Mouse (Mus musculus) cerebellum, adult 2 months (tissue): ENCODE measurements around the gene Usp1. TPM values are rescaled to one million over a fixed set of nuclear protein-coding genes. Genes with fewer than 3 reads are reported as not detected.
"Not testable (repeated sequence)": the region's sequence is repeated elsewhere in the genome, so short reads cannot be mapped to it uniquely, and the experiment has no call there.

Experiments
- DNase-seq, 2 experiments: peaks; one replicate each; pipeline ENCODE4 v3.0.0; 2021
- H3K27ac ChIP-seq: fragments of 200-500 bp; 2 replicates; pipeline ENCODE4 v1.5.1; 2012; ENCODE audit warnings: low read length, control low read depth, inconsistent platforms; ENCODE audit not compliant: insufficient read depth
- H3K27me3 ChIP-seq: fragments of 200-500 bp; 2 replicates; pipeline ENCODE4 v1.6.1; 2012; ENCODE audit warnings: inconsistent platforms, mild to moderate bottlenecking, low read length, moderate library complexity; ENCODE audit not compliant: control insufficient read depth, insufficient read depth
- H3K4me1 ChIP-seq: fragments of 200-500 bp; 2 replicates; pipeline ENCODE4 v1.6.1; 2011; ENCODE audit warnings: low read length; ENCODE audit not compliant: control insufficient read depth, insufficient read depth
- H3K4me3 ChIP-seq: fragments of 200-500 bp; replicated peaks from 2 replicates; pipeline ENCODE3; 2011; ENCODE audit warnings: mild to moderate bottlenecking, low read depth, low read length, control low read depth; ENCODE audit not compliant: insufficient read depth
- CTCF ChIP-seq: fragments of 200-500 bp; IDR thresholded peaks from 2 replicates; pipeline ENCODE4 v1.5.1; 2011; ENCODE audit warnings: low read depth, mild to moderate bottlenecking, control low read depth, low read length, moderate library complexity, borderline replicate concordance; ENCODE audit not compliant: insufficient read depth
- POLR2A ChIP-seq: fragments of 200-500 bp; IDR thresholded peaks from 2 replicates; pipeline ENCODE4 v1.6.1; 2011; ENCODE audit warnings: low read length, control low read depth, borderline replicate concordance; ENCODE audit not compliant: insufficient read depth
- WGBS: fragments of 180-500 bp; shearing (Covaris S2); methylation state at CpG from one replicate; pipeline ENCODE4 v1.1.7; 2018; 5-methylcytosine and 5-hydroxymethylcytosine counted together
- polyA plus RNA-seq: library from polyadenylated mRNA; depleted of rRNA; stranded (reverse); fragments of >200 nt; gene quantifications from 2 replicates; pipeline ENCODE4 v1.2.3, GENCODE M21; 2012; rRNA removed

Gene Usp1
- polyA plus RNA-seq, 1 experiment = 21.3 TPM

- H3K27ac ChIP-seq = no peak overlapping the region
- TF ChIP-seq POLR2A = no peak
- TF ChIP-seq CTCF = no peak
- no peak overlapping the region for H3K4me3 ChIP-seq
- DNase-seq = no peak
- no peaks in the 10 kb centered on the region for H3K27me3 ChIP-seq
- H3K4me1 ChIP-seq = no peaks in the 10 kb centered on the region
Measured at GRCm38 (mm10) chr4:98950563-98950962, 27.0 kb downstream of the Usp1 start.

- WGBS = 37% methylated on average over 8 of the region's 8 CpGs
Measured at GRCm38 (mm10) chr4:98955986-98956385, 32.4 kb downstream of the Usp1 start.

GRCm38 (mm10) chr4:98960243-98960642 is 36.6 kb downstream of the Usp1 start:
- TF ChIP-seq CTCF (no peak), POLR2A (no peak)
- Histone ChIP-seq H3K27me3 (no peaks in the 10 kb centered on the region), H3K27ac (no peak overlapping the region), H3K4me3 (no peak overlapping the region), H3K4me1 (no peaks in the 10 kb centered on the region)
- 88% methylated on average over 3 of the region's 3 CpGs for WGBS
- no peak for DNase-seq

More at GRCm38 (mm10) chr4:98955986-98956385, 32.4 kb downstream of the Usp1 start:
- no peak for TF ChIP-seq POLR2A
- no peak for TF ChIP-seq CTCF
- H3K4me3 ChIP-seq = no peak overlapping the region
- peak; percentile 15 to 43 for DNase-seq
- no peaks in the 10 kb centered on the region for H3K27me3 ChIP-seq
- H3K27ac ChIP-seq = no peak overlapping the region
- H3K4me1 ChIP-seq = no peaks in the 10 kb centered on the region

- no peak overlapping the region for H3K27ac ChIP-seq
- no peak for DNase-seq
- no peaks in the 10 kb centered on the region for H3K4me1 ChIP-seq
- WGBS = 82% methylated on average over 3 of the region's 3 CpGs
- no peaks in the 10 kb centered on the region for H3K27me3 ChIP-seq
- H3K4me3 ChIP-seq = no peak overlapping the region
- TF ChIP-seq CTCF (no peak; the same call in 1 of the 2 replicates), POLR2A (no peak)
Measured at GRCm38 (mm10) chr4:98969946-98970345, 46.3 kb downstream of the Usp1 start.

GRCm38 (mm10) chr4:98975741-98976140 is 52.1 kb downstream of the Usp1 start:
- no peak overlapping the region for H3K27ac ChIP-seq

GRCm38 (mm10) chr4:98978288-98978687 is 54.7 kb downstream of the Usp1 start:
- WGBS = 95% methylated on average over 2 of the region's 2 CpGs
- H3K27ac ChIP-seq, H3K4me3 ChIP-seq, H3K27me3 ChIP-seq, DNase-seq, H3K4me1 ChIP-seq: not testable (repeated sequence)

More at GRCm38 (mm10) chr4:98975741-98976140, 52.1 kb downstream of the Usp1 start:
- Histone ChIP-seq H3K27me3 (no peaks in the 10 kb centered on the region), H3K4me3 (no peak overlapping the region), H3K4me1 (no peaks in the 10 kb centered on the region)
- WGBS = 43% methylated on average over 8 of the region's 8 CpGs
- DNase-seq = no peak
- no peak for TF ChIP-seq CTCF
- TF ChIP-seq POLR2A = no peak

- no peak overlapping the region for H3K4me3 ChIP-seq
- TF ChIP-seq POLR2A = no peak
- no peak for TF ChIP-seq CTCF
- DNase-seq = no peak
- H3K4me1 ChIP-seq = no peaks in the 10 kb centered on the region
- 96% methylated on average over 2 of the region's 2 CpGs for WGBS
- no peaks in the 10 kb centered on the region for H3K27me3 ChIP-seq
- H3K27ac ChIP-seq = no peak overlapping the region
Measured at GRCm38 (mm10) chr4:98978693-98979092, 55.1 kb downstream of the Usp1 start.

GRCm38 (mm10) chr4:98979976-98980375 is 56.4 kb downstream of the Usp1 start:
- not testable (repeated sequence) for DNase-seq, H3K4me3 ChIP-seq, H3K27me3 ChIP-seq, H3K4me1 ChIP-seq, H3K27ac ChIP-seq
- 89% methylated on average over 3 of the region's 3 CpGs for WGBS

- DNase-seq = no peak
- TF ChIP-seq POLR2A = no peak
- TF ChIP-seq CTCF = no peak
- Histone ChIP-seq H3K27me3 (no peaks in the 10 kb centered on the region), H3K27ac (no peak overlapping the region), H3K4me1 (no peaks in the 10 kb centered on the region), H3K4me3 (no peak overlapping the region)
- WGBS = 85% methylated on average over 8 of the region's 8 CpGs
Measured at GRCm38 (mm10) chr4:98984701-98985100, 61.1 kb downstream of the Usp1 start.

Other genes with a start within 250 kb of the Usp1 start
- 0.03 TPM in 1 of 2 replicates, not detected in the other for gene L1td1, start 197.1 kb upstream of the Usp1 start, polyA plus RNA-seq
- gene Kank4, start 106.3 kb upstream of the Usp1 start, polyA plus RNA-seq = 6.8 and 9.1 TPM in 2 replicates
- gene I0C0044D17Rik, start 100.0 kb upstream of the Usp1 start, polyA plus RNA-seq = not detected in 2 replicates
- 0.30 and 0.39 TPM in 2 replicates for gene Angptl3, start 107.1 kb downstream of the Usp1 start, polyA plus RNA-seq
- 47.5 and 48.2 TPM in 2 replicates for gene Dock7, start 197.1 kb downstream of the Usp1 start, polyA plus RNA-seq